Mouse (Mus musculus) kidney, postnatal 25 days (tissue): ENCODE data around the gene Fam83e.

Experiments
- DNase-seq, 2 experiments: peaks; one replicate each; pipeline ENCODE4 v3.0.0; 2021; ENCODE audit warnings: mixed read lengths in 2 of 2

Gene Fam83e

DNA sequence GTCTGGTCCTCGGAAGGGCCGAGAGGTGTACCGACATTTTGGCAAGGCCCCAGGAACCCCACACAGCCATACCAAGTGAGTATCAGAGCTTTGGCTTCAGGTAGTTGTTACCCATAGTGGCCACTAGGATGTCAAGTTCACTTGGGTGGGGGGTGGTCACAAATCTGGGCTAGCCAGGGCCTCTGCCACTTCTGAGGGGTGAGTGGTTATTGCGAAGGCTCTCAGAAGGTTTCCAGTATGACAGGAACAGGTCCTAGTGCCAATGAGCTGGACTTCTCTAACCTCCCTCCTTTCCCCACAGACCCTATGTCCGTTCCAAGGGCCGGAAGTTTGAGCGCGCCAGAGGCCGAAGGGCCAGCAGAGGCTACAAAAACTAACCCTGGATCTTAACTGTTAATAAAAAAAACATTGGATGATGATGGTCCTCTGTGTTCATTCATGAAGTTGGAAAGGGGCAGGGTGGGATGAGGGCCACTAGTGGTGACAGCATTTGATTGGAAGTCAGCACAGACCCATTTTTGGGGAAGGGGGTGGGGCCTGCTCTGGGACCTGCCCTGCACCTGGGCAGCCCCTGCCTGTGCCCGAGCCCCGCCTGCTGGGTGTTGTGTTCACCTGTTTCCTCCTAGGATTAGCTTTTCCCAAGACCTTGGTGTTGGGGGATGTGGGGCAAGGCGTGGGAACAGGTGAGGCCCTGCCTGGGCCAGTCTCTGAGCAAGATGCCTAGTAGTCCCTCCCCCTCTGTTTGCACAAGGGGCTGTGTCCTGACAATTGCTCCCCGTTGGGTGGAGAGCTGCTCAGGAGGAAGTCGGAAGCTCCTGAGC is at the start of gene Fam83e:
Fam83e (plus strand) TSS at position 800 of the 821 bp plus-strand sequence.
- no peak for DNase-seq

DNA sequence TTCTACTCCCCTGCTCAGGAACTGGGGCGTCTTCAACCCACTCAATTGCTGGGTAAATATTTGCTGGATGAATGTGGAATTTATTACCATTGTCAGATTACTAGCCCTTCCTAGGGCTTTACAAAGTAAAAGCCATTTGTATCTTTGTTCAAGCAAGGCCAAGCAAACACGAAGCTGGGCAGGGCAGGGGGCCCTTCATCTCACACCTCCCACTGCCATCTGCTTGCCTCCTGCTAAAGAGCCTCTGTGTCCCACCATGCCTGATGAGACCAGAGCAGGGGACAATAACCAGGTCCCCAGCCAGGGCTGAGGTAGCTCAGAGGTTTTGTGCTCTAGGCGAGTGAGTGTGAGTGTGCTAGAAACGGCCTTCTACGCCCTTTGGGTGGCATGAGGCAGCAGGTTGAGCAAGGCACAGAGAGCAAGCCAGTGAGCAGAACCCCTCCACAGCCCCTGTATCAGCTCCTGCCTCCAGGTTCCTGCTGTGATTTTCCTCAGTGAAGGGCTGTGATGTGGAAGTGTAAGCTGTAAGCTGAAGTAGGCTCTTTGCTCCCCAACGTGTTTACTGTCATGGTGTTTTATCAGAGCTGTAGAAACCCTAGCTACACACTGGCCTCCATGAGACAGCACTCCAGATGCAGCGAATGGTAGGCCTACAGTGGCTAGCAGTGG is 43.3 kb upstream of the Fam83e start:
- no peak for DNase-seq

DNA sequence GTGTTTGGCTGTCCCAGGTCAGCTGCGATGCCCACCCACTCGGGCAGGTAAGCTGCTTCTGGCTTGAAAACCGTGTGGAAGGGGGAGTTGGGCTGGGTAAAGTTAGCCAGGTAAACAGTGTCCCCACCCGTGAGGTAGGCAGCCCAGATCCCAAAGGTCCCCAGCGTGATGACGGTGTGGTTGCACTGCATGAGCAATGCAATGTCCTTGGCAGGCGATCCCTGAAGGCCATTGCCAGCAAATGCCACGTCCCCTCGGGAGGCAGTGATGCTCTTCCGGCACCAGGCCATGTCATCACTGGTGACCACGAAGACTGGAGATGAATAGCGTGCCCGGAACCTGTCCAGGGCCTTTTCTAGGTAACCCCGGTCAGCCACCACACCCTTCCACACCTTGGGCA is 42.5 kb upstream of the Fam83e start:
- DNase-seq = no peak

GRCm38 (mm10) chr7:45679966-45680621 is 40.9 kb upstream of the Fam83e start:
- peak; percentile 35 to 74 for DNase-seq

DNA sequence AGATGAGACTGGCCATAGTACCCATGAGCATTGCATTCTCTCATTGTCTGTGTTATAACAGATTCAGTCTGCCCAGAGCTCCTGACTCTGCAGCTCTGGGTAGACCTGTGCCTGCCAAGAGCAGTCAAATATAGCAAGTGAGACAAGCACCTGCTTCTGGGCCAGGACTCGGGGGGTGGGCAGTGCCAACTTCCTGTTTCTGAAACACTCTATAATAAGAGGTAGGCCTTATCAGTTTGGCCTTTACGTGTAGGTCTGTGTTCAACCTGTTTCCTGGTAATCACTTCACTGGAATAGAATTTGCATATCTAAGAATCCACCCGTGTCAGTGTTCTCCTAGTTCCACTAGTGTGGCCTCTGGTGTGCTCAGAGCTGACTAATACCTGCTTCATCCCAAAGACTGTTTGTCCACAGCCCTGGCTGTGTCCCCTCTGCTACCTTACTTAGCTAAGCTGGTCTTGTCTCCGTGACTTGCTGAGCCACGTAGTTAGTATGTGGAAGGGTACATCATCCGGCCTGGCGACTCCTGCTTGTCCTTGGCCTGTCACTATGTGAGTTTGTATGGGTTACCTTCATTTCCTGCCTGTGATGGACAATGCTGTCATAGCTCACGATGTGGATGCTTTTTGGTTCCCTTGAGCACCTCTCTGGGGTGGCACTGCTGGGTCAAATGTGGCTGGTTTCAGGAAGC is 39.8 kb upstream of the Fam83e start:
- no peak for DNase-seq

DNA sequence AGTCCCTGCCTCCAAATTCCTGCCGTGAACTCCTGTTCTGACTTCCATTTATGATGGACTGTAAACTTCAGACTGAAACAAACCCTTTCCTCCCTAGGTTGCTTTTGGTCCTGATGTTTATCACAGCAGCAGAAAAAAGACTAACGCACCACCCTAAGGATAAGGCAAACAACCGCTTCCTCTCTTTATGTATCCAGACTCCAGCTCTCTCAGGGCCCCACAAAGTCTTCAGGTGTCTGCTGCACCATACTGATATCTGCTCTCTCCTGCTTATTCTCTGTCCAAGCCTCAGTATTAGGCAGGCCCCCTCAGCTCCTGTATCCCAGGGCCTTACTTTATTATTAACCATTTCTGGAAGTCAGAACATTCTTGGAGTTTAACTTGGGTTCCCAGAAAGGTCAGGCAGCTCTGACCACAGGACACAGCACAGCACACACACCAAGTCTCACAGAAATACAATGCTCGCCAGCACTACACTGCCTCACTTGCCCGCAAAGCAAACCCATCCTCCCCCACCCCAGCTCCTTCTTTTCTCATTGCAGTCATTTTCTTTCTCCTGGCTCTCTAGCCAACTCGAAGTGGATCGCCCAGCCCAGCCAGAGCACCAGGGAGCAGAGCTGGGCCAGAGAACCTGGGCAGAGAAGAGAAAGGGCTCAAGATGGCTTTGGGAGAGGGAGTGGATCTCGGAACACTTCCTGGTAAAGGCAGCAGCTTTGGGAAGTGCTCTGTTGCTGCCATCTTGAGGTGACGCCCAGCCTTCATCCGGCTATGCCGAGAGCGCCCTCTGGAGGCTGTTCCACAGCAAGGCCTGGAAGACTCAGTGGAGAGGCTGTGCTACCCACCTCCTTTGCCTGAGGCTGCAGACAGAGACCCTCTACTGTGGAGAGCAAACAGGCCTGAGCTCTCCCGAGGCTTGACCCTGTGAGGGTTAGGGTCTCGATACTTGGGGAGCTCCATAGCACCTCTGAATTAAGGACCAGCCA is 38.6 kb upstream of the Fam83e start:
- peak; percentile 91 to 93 for DNase-seq

- DNase-seq = no peak
Measured at GRCm38 (mm10) chr7:45683396-45684050, 37.5 kb upstream of the Fam83e start, which contains the start of gene Ntn5. TSS of gene Ntn5 (plus strand) at chr7:45684022.

DNA sequence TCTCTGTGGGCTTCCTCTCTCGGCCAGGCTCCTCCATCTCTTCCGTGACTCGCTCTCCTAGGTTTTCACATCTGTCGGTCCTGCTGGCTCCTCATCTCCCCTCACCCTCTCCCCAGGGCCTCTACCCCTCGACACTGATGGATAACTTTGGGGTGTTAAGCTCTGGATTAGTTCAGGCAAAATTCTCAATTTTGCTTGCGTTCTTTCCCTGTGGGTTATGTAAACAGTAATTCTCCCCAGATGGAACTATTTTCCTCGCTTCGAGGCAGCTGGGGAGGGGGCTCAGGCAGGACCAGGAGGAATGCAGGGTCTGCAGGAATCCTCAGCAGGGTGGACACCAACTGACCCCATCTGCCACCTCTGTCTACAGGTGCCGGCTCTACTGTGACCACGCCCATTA is 35.2 kb upstream of the Fam83e start:
- no peak for DNase-seq

DNA sequence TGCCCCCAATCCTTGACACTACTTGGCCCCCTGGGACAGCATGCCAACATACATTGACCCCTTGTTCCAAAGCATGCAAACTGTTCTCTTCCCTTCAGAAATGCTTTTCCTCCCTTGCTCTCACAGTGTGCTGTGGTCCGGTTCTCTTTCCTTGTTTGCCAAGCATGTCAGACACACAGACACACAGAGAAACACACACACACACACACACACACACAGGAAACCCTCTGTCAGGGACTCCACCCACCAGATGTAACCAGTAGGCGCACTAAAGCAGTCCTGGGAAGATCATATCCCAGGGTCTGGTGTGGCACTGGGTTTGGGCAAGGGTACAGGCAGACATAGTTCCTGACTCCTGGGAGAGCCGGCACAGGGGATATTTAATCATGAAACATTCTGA is 34.2 kb upstream of the Fam83e start:
- DNase-seq = peak in 1 of 2 experiments; percentile 33

DNA sequence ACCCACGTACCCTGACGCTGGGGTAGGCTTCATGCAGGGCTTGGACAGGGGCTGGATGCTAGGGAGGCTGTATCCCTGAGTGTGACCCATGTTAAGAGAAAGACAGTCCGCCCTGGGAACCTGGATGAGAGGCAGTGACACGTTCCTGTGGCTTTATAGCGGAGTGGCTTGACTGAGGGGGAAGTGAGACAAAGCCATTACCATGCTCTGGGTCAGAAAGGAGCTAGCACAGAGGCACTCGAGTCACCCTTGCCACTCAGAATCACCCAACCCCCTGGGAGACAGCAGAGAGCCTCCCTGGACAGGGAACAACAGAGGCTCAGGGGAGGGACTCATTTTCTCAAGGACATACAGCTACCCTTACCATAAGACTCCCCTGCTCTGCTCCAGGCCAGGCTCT is 31.9 kb upstream of the Fam83e start:
- no peak for DNase-seq

DNA sequence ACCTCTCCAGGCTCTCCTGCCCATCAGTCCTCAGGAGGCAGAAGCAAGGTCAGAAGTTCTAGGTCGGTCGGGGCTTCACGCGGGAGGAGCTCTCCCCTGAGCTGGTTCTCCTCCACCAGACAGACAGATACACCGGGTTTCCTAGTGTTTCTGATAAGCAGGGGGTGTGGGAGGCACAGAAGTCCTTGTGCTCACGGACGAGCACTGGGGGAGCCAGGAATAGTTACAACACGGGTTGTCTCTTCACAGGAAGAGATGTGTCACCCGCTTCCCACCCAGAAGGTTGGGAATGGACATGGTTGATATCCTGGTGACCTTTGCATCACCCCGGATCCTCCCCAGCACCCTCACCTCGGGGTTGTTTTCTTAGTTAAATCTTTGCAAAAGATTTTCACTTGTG is 31.2 kb upstream of the Fam83e start:
- DNase-seq = no peak

GRCm38 (mm10) chr7:45692364-45692763 is 28.6 kb upstream of the Fam83e start:
- no peak for DNase-seq

DNA sequence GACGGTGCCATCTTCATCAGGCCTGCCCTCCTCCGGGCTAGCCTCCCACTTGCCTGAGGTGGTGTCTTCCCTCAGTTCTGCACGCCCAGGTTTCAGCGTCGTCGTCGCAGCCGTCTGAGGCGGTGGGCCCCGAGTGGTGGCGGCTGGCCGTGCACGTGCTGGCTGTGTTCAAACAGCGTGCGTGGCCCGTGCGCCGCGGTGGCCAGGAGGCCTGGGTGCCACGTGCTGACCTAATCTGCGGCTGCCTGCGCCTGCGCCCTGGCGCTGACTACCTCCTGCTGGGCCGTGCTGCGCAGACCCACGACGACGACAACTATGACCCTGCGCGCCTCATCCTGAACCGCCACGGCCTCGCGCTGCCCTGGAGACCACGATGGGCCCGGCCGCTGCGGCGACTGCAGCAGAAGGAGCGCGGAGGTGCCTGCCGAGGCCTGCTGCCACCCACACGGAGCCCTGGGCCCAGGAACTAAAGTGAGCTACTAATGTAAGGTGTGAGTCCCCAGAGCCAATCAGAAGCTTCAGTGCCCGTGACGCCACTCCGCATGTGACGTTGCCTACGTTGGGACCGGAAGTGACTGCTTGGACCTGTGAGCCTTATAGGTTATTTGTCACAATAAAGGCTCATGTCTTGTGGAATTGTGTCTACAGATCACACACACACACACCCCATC is 27.0 kb upstream of the Fam83e start, which contains the start of gene Sec1:
Sec1 (minus strand) TSS at position 482 of the 671 bp plus-strand sequence.
- no peak for DNase-seq

DNA sequence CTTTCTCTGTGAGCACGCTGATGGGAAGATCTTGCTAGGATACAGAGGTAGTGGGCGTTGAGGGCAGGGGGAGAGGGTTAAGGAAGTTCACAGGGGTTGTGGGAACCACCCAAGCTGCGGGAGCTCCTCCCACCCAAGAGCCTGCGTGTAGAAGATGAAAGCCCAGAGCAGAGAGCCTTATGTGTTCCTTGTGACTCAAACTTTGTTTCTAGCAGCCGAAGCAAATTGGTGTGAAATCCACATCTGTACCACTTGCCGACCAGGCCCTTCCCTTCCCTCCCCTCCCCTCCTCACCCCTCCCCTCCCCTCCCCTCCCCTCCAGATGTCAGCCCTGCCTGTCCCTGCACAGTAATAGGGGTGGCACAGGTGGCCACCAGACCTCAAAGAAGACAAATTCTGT is 25.9 kb upstream of the Fam83e start:
- no peak for DNase-seq

GRCm38 (mm10) chr7:45697894-45698293 is 23.1 kb upstream of the Fam83e start:
- DNase-seq = no peak

GRCm38 (mm10) chr7:45699523-45700141 is 21.4 kb upstream of the Fam83e start, which contains the start of gene Car11:
TSS of gene Car11 (plus strand) at chr7:45699843.
- DNase-seq = peak in 1 of 2 experiments; percentile 49

DNA sequence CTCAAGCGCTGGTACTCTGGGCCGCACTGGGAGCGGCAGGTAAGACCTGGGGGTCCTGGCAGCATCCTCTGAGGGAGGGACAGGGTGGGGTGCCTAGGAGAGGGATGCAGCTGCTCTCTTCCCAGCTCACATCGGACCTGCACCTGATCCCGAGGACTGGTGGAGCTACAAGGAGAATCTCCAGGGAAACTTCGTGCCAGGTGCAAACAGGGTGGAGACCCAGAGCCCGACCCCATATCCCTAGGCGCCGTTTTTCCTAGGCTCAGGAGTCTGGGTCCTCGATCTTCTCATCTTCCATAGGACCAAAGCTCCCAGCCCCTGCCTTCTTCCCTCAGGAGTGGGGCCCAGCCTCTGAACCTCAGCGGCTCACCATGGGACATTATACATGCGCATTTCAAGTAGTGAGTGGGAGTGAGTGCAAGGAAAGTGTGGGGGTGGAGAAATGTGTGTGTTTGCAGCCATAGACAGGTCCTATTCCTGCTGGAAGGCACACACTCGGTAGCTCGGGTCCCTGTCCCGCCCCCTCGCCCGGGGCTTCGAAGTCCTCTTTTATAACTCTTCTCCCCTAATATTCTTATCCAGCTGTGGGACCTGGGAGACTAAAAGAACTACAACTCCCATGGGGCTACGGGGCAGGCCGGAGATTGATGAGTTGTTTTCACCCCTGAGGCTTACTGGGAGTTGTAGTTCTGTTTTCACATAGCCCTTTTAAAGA is 20.6 kb upstream of the Fam83e start:
- DNase-seq = peak; percentile 86 to 87

DNA sequence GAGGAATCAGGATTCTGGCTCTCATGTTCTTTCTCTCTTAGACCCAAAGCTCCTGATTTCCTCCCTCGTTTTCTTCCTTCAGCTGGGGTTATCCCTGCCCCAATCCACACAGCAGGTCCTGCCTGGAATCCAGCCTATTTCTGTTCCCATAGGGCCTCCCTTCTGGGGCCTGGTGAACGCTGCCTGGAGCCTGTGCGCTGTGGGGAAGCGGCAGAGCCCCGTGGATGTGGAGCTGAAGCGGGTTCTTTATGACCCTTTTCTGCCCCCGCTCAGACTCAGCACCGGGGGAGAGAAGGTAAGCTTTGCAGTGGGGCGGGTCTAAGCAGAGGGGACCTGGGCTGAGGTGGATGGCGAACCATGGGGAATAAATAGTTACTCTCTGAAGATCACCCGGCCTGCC is 19.9 kb upstream of the Fam83e start:
- peak in 1 of 2 experiments; percentile 65 for DNase-seq

GRCm38 (mm10) chr7:45701607-45702006 is 19.4 kb upstream of the Fam83e start:
- peak in 1 of 2 experiments; percentile 54 for DNase-seq
